Mouse (Mus musculus): Measurements from ENCODE around the gene Bmp5.
A peak's percentile ranks its signal among the peaks of the same experiment; 100 is the strongest.
"Not testable (repeated sequence)": the region's sequence is repeated elsewhere in the genome, so short reads cannot be mapped to it uniquely, and the experiment has no call there.

The Bmp5 gene

DNA sequence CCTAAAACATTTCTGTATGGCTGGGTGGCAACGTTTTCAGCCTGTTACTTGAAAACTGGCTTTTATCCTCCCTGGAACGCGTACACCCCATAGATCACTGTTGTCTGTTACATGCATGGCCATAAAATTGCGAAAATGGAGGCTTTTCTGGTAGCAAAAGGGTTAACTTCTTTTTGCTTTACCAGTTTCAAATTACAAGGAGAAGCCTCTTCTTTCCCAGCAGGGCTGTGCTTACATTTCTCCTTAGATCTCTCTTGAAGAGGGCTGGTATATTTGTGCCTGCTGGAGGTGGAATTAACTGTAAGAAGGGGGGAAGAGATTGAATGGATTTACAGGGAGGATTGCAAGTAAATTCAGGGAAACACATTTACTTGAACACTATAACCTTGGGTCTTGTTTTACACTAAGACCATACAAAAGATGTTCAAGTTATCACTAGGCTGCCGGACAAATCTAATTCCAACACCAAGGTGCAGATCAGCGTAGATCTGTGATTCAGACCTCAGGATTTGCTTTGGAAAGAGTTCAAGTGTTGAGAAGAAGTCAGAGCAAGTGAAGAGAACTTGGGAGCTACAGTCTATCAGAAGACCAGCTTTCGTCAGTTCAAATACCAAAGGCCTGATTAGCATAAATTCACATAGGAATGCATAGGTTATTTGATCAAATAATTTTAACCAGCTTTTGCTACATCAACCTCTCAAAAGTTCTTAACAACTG lies at the start of gene Bmp5:
Bmp5 (plus strand) TSS at position 236 of the 717 bp plus-strand sequence.
- no peak for DNase-seq (ENCODE audit: low read depth, low spot score)

DNA sequence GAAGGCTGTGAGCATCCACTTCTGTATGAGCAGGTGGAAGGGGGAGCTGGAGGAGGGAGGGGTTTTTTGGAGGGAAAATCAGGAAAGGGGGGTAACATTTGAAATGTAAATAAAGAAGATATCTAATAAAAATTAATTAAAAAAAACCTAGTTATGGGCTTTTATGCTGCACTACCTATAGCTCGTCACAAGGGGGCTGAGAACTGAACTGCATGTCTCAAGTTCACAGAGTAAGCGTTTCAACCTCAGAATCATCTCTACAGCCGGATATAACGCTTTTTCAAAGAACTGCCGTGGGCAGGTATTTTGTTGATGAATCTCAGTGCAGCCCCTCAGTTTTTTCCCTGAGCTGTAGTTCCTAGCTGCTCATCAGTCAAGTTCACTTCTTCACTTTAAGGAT lies 15.1 kb upstream of the Bmp5 start:
- peak; percentile 33 for DNase-seq (ENCODE audit: low read depth, low spot score)

DNA sequence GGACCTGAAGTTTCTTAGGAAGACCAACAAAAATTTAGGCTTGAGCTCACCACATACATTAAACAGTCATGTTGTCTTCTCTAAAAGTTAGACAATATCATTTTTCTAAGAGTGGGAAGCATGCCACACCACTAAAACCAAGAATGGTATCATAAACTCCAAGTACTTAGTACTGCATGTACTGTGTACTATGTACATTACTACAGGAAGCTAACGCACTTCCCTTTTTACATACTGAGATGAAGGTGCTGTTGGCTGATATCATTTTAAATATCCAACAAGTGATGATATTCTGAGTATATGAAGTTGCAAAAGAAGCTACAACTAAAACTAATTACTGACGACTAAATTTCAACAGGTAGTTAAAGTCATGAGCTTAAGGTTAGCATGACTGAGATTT lies 13.6 kb upstream of the Bmp5 start:
- DNase-seq (ENCODE audit: low read depth, low spot score): no peak

DNA sequence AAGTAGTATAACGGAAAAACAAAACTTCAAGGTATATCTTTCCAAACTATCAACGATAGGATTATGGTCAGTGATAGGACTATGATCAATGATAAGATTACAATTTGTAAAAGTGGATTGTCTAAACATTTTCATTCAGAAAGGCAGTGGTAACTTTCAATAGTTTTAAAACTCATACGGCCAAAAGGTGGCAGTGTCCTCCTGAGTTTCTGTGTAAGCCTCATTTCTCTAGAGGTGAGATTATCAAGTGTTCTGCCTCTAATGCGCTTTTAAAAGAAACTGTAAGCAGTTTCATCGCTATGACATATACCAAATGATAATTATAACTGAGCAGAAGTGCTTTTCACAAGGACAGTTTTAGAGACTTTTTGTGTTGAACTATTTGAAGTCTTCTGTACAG lies 12.7 kb upstream of the Bmp5 start:
- peak; percentile 24 for DNase-seq (ENCODE audit: low read depth, low spot score)

DNA sequence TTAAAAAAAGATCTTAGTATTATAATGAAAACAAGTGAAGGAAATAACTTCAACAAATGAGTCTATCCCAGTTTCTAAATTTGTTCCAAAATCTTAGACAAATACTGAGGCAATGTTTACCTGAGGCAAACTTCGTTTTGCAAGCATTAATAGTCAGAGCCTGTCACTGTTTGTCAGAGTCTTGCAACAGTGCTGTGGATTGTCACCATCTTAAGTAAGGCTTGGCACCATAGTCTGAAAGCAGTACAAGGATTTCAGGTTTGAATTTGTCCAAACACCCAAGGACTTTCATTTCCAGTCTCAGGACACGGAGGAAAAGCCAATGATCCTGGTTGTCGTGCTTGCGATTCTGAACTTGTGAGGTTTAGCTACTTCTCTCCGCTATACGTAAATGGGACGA lies 10.4 kb upstream of the Bmp5 start:
- DNase-seq (ENCODE audit: low read depth, low spot score): no peak

DNA sequence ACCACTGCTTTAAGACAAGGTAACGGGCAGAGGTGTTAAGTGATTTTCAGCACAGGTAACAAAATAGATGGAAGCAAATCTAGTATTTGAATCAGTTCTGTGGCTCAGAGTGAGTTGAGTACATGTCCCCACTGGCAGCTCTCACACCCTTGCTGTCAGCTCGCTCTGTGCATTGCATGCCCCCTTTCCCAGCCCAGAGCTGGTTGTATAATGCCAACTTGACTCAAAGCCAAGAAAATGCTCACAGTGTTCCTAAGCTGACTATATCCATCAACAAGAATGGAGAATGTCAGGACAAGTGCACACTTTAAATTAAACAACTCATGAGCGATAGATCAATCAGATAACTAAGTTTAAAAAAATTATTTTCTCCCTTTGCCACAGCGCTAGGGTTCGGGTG lies 8.6 kb upstream of the Bmp5 start:
- DNase-seq (ENCODE audit: low read depth, low spot score): no peak

DNA sequence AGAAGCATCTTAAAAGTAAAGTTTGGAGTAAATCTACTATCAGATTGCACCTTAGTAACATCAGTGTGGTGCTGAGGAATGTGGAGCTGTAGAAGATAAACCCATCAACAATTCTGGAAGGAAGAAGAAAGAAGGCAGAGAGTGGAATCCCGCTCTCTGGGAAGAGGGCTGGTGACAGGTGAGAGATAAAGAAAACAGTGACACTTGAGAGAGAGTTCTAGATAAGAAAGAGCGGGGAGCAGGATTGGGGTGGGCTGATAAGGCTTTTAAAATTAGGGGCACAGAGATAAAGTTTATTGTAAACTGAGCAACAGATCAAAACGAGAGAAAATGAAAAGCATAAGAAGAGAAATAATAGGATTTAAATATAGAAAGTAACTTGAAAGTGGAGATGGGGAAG lies 6.1 kb upstream of the Bmp5 start:
- DNase-seq (ENCODE audit: low read depth, low spot score): no peak

DNA sequence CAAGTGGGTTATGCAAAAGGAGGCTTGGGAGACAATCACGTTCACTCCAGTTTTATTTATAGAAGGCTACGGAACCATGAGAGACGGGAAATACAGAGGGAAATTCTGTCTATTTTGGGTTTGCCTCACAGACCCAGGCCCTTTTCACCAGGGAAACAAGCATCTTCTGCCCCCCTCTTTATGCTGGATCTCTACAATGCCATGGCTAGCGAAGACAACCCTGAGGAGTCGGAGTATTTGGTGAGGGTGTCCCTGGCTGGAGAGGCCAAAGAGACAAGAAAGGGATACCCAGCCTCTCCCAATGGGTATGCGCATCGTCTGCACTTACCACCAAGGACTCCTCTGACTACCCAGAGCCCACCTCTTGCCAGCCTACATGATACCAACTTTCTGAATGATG lies 989 bp downstream of the Bmp5 start:
- DNase-seq (ENCODE audit: low read depth, low spot score): no peak

DNA sequence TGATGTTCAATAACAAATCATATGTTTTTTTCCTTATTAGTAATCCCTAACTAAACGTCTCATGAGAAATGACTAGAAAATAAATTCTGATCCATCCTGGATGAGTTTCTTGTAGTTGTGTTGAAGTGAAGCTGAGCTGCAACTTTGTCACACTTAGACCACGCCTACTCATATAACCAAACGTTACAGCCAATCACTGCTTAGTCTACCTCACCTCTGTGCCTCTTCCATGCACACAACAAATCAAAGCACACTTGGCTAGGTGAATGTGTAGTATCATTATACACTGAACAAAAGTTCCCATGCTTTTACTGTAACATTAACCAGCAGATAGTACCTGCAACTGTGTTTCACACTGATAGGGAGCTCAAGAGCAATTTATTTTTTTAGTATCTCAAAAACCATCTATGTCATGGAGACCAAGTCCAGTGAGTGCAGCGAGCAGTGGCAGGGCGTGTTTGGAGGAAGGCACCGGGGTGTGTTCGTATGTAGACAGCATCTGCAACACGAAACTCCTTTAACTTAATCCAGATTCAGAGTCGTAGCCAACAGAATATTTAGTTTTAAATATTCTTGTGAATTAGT lies 3.7 kb downstream of the Bmp5 start:
- no peak for DNase-seq (ENCODE audit: low read depth, low spot score)

DNA sequence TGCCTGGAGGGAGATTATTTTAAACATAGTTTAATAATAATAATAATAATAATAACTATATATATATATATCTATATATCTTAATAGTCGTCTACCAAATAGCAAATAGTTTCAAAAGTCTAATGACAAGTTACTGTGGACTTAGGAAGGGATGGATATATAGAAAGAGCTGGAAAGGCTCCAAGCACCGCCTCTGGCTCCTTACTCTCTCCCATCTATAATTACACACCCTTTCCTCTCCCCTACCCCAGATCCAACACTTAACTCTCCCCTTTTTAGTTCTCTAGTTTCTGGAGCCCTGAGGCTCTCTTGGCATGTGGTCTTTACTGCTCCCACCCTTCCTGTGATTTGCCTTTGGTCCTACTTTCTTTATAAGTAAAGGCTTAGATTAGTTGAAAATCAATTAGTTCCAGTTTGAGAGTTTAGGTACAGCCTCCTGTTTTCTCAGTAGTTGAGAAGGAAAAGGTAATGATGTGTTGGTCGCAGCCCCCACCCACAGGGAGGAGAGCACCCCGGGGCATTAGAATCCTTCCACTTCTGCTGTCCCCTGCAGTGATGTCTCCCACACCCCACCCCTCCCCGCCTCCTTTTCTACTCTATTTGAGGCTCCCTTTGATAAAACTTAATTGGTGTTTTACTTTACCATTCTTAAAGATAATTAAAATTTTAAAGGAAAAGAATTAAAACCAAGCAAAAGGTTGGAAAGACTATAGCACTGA lies 5.6 kb downstream of the Bmp5 start:
- no peak for DNase-seq (ENCODE audit: low read depth, low spot score)

DNA sequence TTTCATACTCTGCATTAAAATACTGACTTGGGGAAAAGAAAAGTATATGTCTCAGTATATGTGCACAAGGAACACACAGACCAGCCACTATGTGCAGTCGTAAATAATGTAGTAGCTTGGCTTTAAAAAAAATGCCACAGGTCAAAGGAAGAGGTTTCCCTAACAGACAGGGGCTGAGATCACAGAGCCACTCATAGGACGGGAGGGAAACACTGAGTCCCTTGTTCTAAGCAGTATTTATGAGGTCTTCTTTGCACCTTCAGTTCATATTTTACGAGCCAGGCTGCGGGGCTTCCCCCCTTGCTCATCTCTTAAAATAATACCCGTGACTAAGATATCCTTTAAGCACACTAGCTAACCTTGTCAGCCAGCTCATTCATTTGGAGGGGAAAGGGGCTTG lies 6.4 kb downstream of the Bmp5 start:
- DNase-seq (ENCODE audit: low read depth, low spot score): no peak

DNA sequence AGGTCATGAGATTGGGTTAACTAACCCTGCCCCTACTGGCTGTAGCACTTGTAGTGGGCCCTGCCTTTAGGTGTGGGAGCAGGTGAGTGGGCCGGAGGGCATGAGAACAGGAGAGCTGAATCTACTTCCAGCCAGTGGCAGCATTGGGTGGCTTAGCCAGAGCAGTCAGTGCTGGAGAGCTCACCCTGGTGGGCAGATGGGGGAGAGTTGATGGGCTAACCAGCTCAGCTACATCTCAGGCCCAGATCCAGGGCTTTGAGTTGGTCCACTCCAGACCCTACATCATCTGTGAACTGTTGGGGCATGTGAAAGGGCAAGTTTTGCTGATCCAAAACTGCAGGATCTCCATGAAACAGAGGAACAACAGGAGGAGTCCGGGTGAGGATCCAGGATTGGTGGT lies 8.4 kb downstream of the Bmp5 start:
- peak; percentile 9 for DNase-seq (ENCODE audit: low read depth, low spot score)

DNA sequence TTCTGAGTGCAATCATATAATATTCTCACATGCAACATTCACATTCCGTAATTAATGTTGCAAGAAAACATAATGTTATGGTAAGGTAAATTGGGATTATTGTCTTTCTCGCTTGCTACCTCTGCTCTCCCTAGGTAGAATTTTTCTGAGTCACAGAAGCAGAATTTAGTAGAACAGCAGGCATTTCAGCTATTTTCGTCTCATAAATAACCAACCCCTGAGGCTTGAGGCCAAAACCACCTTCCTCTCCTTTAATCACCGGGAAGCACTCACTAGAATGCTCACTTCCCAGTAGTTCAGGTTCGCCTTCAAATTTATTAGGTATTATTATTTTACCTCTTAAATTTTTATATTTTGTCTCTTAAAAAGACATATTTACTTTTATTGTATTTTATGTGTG lies 10.8 kb downstream of the Bmp5 start:
- no peak for DNase-seq (ENCODE audit: low read depth, low spot score)

DNA sequence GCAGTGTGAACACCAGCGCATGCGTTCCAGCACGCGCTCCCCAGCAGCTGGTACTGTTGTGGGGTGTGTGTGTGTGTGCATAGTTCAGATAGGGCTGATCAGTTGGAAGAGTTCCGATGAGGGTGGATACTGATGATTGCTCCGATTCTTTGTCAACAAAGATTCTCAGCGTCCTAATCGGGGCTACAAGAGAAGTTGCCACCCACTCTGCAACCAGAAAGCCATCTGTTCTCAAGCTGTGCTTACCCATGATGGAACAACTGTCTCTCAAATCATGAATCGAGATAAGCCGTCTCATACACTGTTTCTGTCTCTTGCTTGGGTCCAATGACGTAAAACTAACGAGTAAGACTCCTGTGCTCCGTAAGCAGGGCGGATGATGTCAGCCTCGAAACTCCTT lies 12.0 kb downstream of the Bmp5 start:
- DNase-seq (ENCODE audit: low read depth, low spot score): no peak

DNA sequence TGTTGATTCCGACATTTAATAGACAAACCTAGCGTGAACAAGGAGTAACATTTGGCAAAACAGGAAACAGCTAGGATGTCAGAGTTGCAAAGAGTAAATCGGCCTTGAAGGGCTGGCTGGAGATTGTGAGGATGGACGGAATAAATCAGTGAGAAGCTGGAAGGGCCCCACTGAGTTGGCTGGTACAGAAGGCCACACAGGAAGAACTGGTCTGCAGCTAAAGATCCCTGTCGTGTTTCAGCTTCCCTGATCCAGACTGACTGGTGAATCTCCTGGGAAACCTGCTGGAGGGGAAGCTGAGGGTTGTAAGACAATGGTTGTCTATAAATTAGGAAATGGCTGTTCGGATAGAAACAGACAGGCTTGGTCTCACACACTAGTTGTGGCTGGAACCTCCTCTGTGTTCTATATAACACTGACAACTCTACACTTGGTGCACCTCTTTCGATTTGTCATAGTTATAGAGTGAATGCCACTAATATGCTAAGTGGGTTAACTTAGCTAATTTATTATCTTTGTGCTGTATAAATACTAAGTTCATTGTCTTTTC lies 14.8 kb downstream of the Bmp5 start:
- no peak for DNase-seq (ENCODE audit: low read depth, low spot score)

DNA sequence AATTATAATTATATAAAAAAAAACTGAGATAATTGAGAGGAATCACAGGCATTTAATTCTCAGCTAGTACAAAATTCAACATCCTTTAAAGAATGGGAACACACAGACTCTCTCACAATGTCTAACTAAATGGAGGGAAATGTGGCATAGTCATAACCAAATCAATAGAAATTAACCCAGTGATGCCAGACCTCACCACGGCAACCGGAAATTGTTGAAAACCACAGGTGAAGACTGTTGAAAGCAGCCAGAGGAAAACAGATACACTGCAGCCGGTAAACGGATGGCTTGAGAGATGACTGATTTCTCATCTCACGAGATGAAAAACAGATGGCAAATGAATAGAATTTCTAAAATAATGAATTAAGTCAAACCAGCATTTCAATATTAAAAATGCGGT lies 29.8 kb downstream of the Bmp5 start:
- no peak for DNase-seq (ENCODE audit: low read depth, low spot score)

DNA sequence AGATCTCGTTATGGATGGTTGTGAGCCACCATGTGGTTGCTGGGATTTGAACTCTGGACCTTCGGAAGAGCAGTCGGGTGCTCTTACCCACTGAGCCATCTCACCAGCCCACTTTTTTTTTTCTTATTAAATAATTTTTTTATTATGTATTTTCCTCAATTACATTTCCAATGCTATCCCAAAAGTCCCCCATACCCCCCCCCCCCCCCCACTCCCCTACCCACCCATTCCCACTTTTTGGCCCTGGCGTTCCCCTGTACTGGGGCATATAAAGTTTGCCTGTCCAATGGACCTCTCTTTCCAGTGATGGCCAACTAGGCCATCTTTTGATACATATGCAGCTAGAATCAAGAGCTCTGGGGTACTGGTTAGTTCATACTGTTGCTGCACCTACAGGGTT lies 33.0 kb downstream of the Bmp5 start:
- not testable (repeated sequence) for DNase-seq (ENCODE audit: low read depth, low spot score)

DNA sequence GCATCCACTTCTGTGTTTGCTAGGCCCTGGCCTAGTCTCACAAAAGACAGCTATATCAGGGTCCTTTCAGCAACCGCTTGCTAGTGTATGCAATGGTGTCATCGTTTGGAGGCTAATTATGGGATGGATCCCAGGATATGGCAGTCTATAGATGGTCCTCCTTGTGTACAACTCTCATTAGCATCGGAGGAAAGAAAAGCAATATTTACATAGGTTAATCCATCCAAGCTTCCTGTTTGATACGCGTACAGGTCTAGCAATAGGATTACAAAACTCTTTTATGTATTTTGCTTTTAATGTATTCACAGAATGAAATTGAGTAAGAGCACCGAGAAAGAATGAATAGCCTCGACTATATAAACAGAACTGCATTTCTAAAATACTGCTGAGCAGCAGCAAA lies 33.5 kb downstream of the Bmp5 start:
- no peak for DNase-seq (ENCODE audit: low read depth, low spot score)

DNA sequence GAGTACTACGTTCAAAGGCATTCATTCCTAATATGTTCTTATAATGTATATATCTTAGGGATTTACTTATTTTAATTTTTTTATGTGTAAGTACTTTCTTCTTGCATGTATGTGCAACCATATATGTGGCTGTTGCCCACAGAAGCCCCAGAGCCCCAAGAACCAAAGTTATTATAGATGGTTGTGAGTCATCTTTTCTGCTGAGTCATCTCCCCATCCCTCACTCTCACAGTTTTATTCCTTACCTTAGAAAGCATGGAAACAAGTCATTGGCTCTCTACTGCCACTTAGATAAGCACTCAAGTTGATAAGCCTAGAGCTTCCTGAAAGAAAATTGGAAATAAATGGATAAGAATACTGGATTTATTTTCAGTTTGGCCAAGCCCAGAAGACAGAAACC lies 40.0 kb downstream of the Bmp5 start:
- no peak for DNase-seq (ENCODE audit: low read depth, low spot score)

DNA sequence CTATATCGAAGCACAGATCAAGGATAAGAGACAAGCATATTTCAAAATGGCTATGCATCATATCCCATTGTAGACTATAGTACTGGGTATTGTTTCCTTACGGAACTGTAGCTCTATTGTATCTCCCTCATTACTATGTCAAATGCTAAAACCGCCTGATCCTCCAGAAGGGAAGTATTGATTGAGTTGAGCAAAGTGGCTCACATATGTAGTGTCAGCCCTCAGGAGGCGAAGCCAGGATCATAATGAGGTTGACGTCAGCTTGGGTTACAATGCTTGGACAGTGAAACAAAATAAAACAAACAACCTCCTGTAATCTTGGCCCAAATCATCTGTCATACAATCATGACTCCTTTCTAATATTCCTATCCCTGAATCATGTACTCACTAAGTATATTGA lies 43.2 kb downstream of the Bmp5 start:
- no peak for DNase-seq (ENCODE audit: low read depth, low spot score)

DNA sequence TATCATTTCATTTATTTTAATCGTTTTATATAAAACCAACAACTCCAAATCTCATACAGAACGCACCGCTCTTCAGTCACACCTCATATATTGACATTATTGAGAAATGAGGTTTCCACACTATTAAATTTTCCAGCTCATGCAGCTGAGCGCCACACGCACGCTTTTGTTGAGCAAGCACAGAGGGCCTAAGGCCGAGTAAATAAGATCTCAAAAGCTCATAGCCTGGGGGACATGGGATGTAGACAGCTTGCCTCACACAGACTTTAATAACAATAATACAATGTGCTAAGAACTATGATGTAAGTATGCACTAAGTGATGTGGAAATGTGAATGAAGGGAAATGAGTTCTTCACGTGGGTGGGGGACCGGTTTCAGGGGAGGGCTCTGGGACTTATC lies 57.3 kb downstream of the Bmp5 start:
- no peak for DNase-seq (ENCODE audit: low read depth, low spot score)

DNA sequence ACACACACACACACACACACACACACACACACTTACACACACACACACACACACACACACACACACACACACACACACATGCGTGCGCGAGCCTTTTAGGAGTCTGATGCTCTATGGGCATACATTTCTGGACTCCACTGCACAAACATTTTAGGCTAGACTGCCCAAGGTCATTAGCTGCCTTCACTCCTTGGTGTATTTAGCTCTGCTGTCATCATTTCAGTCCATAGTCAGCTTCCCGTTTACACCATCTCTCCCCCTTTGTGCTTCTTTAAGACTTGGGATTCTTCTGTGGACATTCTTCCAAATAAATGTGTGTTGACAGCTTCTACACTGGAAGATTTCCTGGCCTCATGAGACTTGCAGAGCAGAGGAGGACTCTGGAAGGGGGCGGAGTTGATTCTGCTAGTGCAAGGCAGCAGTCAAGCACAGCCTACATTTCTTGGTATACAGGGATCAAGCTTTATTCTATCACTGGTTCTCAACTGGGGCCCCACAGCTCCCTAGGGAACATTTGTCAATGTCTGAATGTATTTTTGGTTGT lies 58.1 kb downstream of the Bmp5 start:
- no peak for DNase-seq (ENCODE audit: low read depth, low spot score)

DNA sequence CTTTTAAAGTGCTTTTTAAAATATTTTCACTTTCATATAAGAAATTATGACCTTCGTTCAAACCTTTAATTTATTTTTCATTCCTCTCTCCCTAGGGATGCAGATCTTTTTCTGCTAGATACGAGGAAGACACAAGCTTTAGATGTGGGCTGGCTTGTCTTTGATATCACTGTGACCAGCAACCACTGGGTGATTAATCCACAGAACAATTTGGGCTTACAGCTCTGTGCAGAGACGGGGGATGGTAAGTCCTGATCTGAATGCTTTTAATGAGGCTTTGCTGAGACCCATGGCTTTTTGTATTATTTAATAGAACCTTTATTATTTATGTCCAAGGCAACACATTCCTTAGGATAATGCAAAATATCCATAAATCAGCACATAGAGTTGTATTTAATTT lies 64.3 kb downstream of the Bmp5 start:
- no peak for DNase-seq (ENCODE audit: low read depth, low spot score)
